Mouse (Mus musculus) left cerebral cortex, postnatal 10 days (tissue): Measurements from ENCODE around the gene Phrf1. TPM values are rescaled to one million over a fixed set of nuclear protein-coding genes. Genes with fewer than 3 reads are reported as not detected.

ENCODE experiments used
- DNase-seq, 2 experiments: peaks; one replicate each; pipeline ENCODE4 v3.0.0; 2021 to 2022; ENCODE audit warnings: low spot score in 2 of 2, mixed read lengths in 1 of 2; ENCODE audit errors: extremely low spot score in 1 of 2
- intact Hi-C: fragments of 180-260 bp; cut with DNase I; formaldehyde crosslinking; loops from one replicate; pipeline ENCODE4 v1.15.1; 2025
- total RNA-seq, 2 experiments: library from RNA; stranded (reverse); gene quantifications; 2 replicates each; pipeline ENCODE4 v1.2.3; 2021

Gene Phrf1
- 10 to 100 TPM; 63.6 to 69.6 TPM for total RNA-seq

GRCm38 (mm10) chr7:141228279-141229067 lies at the start of gene Phrf1:
Phrf1 (plus strand) TSS chr7:141228784.
- peak; percentile 85 to 92 for DNase-seq
- intact Hi-C loops: no loop called here

GRCm38 (mm10) chr7:141188194-141188593 lies 40.4 kb upstream of the Phrf1 start:
- intact Hi-C loops: no loop called here
- no peak for DNase-seq

GRCm38 (mm10) chr7:141188733-141189132 lies 39.9 kb upstream of the Phrf1 start:
- intact Hi-C loops: no loop called here
- DNase-seq: no peak

GRCm38 (mm10) chr7:141190220-141190619 lies 38.4 kb upstream of the Phrf1 start:
- DNase-seq: no peak
- intact Hi-C loops: no loop called here

GRCm38 (mm10) chr7:141191036-141191435 lies 37.5 kb upstream of the Phrf1 start:
- intact Hi-C loops: no loop called here
- peak in 1 of 2 experiments; percentile 46 for DNase-seq

DNA sequence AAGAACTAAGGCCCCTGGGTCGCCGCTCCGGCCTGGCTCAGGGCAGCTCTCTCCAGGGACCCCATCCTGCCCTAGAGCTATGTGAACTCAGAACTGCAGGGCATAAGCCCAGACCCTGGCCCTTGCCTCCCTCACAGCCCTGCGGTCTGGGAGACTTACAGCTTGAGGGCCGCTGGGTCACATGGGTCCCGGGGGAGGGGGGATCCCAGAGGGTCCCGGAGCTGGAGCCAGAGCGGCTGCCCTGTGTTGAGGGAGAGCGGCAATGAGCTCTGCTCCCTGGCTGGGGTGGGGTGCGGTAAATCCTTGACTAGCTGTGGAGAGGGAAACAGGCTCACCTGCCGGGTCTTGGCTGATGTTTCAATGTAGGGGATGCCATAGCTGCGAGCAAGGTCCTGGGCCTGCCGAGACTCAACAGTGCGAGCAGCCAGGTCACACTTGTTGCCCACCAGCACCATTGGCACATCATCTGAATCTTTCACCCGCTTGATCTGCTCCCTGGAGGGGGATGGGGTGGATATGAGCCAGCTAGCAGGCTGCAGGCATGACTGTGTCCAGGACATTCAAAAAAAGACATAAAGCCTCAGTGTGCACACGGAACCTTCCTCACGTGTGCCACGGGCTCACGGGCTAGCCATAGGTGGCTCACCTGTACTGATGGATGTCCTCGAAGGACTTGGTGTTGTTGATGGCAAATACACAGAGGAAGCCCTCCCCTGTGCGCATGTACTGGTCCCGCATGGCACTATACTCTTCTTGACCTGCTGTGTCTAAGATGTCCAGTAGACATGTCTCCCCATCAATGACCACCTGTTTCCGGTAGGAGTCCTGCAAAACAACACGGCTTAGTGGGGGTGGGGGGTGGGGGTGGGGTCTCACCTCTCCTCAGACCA lies 36.5 kb upstream of the Phrf1 start:
- intact Hi-C loops: no loop called here
- peak in 1 of 2 experiments; percentile 42 for DNase-seq

DNA sequence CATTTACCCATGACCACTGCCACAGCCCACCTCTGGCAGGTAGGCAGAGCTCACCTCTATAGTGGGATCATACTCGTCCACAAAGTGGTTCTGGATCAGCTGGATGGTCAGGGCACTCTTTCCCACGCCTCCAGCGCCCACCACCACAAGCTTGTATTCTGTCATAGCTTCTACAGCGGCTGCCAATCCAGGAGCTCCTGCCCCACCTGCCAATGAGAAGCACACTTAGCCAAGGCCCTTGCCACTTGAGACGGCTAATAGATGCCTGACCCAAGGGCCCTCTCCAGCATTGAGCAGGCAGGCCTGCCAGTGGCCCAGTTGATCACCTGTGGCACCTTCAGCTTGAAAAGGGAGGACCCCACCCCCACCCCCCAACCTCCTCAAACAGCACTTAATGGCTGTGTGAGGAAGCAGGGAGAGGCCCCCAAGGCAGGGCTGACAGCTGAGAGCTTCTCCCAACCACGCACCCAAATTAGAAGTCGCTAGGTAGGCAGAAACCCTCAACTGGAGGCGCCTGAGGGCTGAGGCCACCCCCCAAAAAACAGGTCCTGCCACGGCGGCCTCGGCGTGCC lies 35.7 kb upstream of the Phrf1 start:
- intact Hi-C loops: no loop called here
- no peak for DNase-seq

GRCm38 (mm10) chr7:141193348-141193856 lies 35.2 kb upstream of the Phrf1 start:
- intact Hi-C loops: no loop called here
- peak in 1 of 2 experiments; percentile 66 for DNase-seq

DNA sequence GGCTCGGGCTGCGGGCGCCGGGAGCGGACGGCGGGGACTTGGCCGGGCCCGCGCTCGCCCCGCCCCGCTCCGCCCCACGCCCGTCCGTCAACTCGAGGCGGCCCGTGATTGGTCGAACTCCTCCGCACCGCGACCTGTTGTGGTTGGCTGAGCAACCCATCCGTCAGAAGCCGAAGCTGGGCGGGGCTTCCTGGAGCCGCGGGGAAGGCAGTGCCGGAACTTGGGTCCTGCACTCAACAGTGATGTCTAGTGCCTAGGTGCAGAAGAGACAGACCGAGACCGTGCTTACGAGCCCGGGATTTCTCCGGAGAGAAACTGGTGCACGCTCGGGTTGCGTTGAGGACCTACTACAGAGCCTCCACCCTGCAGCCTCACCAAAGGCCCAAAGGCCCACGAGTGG lies 34.6 kb upstream of the Phrf1 start, which contains the start of the genes Hras and Lrrc56:
Hras (minus strand) TSS at position 58 of the 400 bp plus-strand sequence.
Lrrc56 (plus strand) TSS at position 210 of the 400 bp plus-strand sequence.
- intact Hi-C loops: no loop called here
- DNase-seq: peak; percentile 98 to 99

- no peak for DNase-seq
- intact Hi-C loops: no loop called here
Measured at GRCm38 (mm10) chr7:141194409-141194808, 34.2 kb upstream of the Phrf1 start.

DNA sequence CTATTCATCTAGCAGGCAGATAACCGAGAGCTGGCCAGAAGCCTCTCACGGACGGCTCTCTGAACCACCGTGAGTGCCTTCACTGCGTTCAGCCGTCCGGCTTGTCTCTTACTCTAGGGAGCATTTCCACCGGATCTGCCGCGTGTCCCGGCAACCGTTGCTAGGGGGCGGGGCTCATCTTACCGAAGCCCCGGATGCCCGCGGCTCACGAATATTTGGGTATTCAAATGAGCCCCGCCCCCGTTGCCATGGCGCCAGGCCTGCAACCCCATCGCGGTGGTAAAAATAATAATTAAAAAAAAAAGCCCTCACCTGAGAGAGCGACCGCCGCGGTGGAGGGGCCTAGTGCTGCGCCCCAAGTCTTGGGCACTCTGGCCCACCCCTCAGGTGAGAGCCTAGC lies 33.8 kb upstream of the Phrf1 start:
- peak; percentile 88 to 95 for DNase-seq
- intact Hi-C loops: no loop called here

- DNase-seq: no peak
- intact Hi-C loops: no loop called here
Measured at GRCm38 (mm10) chr7:141195754-141196153, 32.8 kb upstream of the Phrf1 start.

- no peak for DNase-seq
- intact Hi-C loops: no loop called here
Measured at GRCm38 (mm10) chr7:141196619-141197282, 31.8 kb upstream of the Phrf1 start.

GRCm38 (mm10) chr7:141198121-141198520 lies 30.5 kb upstream of the Phrf1 start:
- intact Hi-C loops: no loop called here
- no peak for DNase-seq

GRCm38 (mm10) chr7:141204546-141204945 lies 24.0 kb upstream of the Phrf1 start:
- intact Hi-C loops: no loop called here
- no peak for DNase-seq

DNA sequence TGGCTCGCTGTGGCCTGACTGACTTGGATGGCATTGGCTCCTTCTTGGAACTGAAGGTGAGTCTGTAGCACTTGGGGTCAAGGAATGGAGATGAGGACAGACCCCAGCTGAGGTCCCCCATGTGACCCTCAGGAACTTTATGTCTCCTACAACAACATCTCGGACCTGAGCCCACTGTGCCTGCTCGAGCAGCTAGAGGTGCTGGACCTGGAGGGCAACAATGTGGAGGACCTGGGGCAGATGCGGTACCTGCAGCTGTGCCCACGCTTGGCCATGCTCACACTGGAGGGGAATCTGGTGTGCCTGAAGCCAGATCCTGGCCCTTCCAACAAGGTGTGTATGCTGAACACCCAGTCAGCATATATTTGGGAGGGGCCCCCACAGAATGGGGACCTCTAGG lies 23.1 kb upstream of the Phrf1 start:
- no peak for DNase-seq
- intact Hi-C loops: no loop called here

DNA sequence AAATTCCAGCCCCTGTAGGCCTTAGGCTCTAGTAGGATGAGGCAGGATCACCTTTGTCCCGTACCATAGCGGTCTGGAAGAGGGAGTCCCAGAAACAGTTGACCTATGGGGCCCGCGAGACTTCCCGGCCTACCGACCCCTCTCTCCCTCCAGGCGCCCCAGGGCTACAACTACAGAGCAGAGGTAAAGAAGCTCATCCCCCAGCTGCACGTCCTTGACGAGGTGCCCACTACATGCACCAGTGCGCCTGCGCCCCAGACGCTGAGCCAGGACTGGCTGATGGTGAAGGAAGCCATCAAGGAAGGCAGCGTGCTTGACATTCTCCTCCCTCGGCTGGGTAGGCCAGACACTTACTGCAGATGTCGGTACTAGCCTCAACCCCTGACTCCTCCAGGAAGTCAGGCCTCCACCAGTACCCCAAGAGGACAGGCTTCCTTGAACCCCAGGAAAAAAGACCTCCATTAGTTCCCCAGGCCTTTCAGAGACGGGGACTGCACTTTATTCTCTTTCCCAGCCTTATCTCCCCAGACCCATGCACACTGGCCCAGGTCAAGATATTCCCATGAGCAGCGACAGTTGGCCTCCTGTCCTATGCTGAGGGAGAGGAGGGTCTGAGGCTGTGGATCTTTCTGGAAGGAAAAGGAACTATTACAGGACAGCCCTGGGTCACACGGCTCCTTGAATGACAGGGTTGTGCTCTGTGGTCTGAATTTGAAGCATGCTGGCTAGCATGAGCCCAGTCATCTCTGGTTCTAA lies 22.2 kb upstream of the Phrf1 start:
- DNase-seq: no peak
- intact Hi-C loops: no loop called here

GRCm38 (mm10) chr7:141209526-141209925 lies 19.1 kb upstream of the Phrf1 start:
- intact Hi-C loops: no loop called here
- DNase-seq: no peak
